Mouse (Mus musculus) forebrain, embryonic 11.5 days (tissue): ENCODE results near the gene Nrxn3. TPM values are rescaled to one million over a fixed set of nuclear protein-coding genes. Genes with fewer than 3 reads are reported as not detected.

Experiments
- ATAC-seq: fragments of 200-750 bp; cut with Nextera tagmentation; replicated peaks from 2 replicates; pipeline ENCODE4 v1.8.0; 2017; ENCODE audit warnings: moderate TSS enrichment; ENCODE audit not compliant: low FRiP score
- DNase-seq: peaks from one replicate; pipeline ENCODE4 v3.0.0-alpha.2; 2017; ENCODE audit warnings: low spot score
- H3K27ac ChIP-seq: fragments of 300-500 bp; sonication (generic); 2 replicates; pipeline ENCODE4 v1.5.1; 2014; ENCODE audit warnings: low read depth, low read length
- H3K27me3 ChIP-seq: fragments of 300-500 bp; sonication (generic); 2 replicates; pipeline ENCODE4 v1.6.1; 2014; ENCODE audit warnings: mild to moderate bottlenecking, low read length, mixed read lengths; ENCODE audit not compliant: control insufficient read depth, insufficient read depth
- H3K36me3 ChIP-seq: fragments of 300-500 bp; sonication (generic); 2 replicates; pipeline ENCODE4 v1.6.1; 2014; ENCODE audit warnings: mild to moderate bottlenecking, low read length, moderate library complexity, mixed read lengths; ENCODE audit not compliant: control insufficient read depth, insufficient read depth
- H3K4me1 ChIP-seq: fragments of 300-500 bp; sonication (generic); replicated peaks from 2 replicates; pipeline ENCODE4 v1.6.1; 2014; ENCODE audit warnings: low read length, mixed read lengths; ENCODE audit not compliant: control insufficient read depth, insufficient read depth
- H3K4me2 ChIP-seq: fragments of 300-500 bp; sonication (generic); 2 replicates; pipeline ENCODE4 v1.6.1; 2014; ENCODE audit warnings: low read depth, mild to moderate bottlenecking, low read length, moderate library complexity, mixed read lengths; ENCODE audit not compliant: severe bottlenecking
- H3K4me3 ChIP-seq: fragments of 300-500 bp; sonication (generic); 2 replicates; pipeline ENCODE4 v1.5.1; 2014; ENCODE audit warnings: low read depth, low read length
- H3K9ac ChIP-seq: fragments of 300-500 bp; sonication (generic); 2 replicates; pipeline ENCODE4 v1.6.1; 2014; ENCODE audit warnings: low read length
- H3K9me3 ChIP-seq: fragments of 300-500 bp; sonication (generic); 2 replicates; pipeline ENCODE4 v1.6.1; 2016; ENCODE audit warnings: low read length, mixed read lengths; ENCODE audit not compliant: control insufficient read depth
- WGBS: fragments of 180-500 bp; shearing (Covaris S2); extraction: QIAGEN DNeasy Blood & Tissue Kit; methylation state at CpG from one replicate; pipeline ENCODE4 v1.1.7; 2014; 5-methylcytosine and 5-hydroxymethylcytosine counted together
- polyA plus RNA-seq: library from polyadenylated mRNA; unstranded; fragments of >200 nt; fragmentation: Nextera tagmentation; extraction: Ambion mirVana; gene quantifications from 2 replicates; pipeline ENCODE4 v1.2.1, GENCODE M21; 2014

Nrxn3 gene
- polyA plus RNA-seq, 1 experiment from 2014 or later = 38.4 TPM

- 48% methylated on average over 7 of the region's 7 CpGs for WGBS
- H3K36me3 ChIP-seq = no peaks in the 10 kb centered on the region
- no peaks in the 10 kb centered on the region for H3K9me3 ChIP-seq
- no peak overlapping the region for H3K4me3 ChIP-seq
- no peak overlapping the region for H3K4me2 ChIP-seq
- no peaks in the 10 kb centered on the region for H3K27me3 ChIP-seq
- ATAC-seq = peak; percentile 66; the same call in 1 of the 2 replicates
- H3K9ac ChIP-seq = no peak overlapping the region
- DNase-seq = peak; percentile 58
- no peaks in the 10 kb centered on the region for H3K4me1 ChIP-seq
- H3K27ac ChIP-seq = no peak overlapping the region
Observed at GRCm38 (mm10) chr12:89513759-89514158, 791.1 kb downstream of the Nrxn3 start.

DNA sequence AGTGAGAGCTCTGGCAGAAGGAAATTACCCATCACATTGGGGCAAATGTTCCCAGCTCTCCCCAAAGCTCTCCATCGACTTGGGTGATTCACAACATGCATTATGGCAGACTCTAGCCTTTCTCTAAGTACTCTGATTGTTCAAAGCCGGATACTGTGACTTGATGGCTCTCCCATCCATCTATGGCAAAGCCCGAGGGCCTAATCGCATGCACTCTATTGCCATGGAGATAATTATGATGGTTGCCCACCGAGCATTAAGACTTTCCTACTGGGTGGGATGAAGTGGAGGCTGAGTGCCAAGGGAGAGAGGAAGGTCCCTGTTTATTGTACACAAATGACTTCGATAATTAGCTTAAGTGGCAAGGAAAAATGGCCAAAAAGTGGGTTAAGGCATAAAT, 793.4 kb downstream of the Nrxn3 start:
- Histone ChIP-seq H3K4me1 (no peaks in the 10 kb centered on the region), H3K4me3 (no peak overlapping the region), H3K36me3 (no peaks in the 10 kb centered on the region), H3K9ac (no peak overlapping the region), H3K9me3 (no peaks in the 10 kb centered on the region), H3K27ac (no peak overlapping the region), H3K27me3 (no peaks in the 10 kb centered on the region), H3K4me2 (no peak overlapping the region)
- DNase-seq (no peak), ATAC-seq (no peak)
- WGBS = 74% methylated on average over 6 of the region's 6 CpGs

DNA sequence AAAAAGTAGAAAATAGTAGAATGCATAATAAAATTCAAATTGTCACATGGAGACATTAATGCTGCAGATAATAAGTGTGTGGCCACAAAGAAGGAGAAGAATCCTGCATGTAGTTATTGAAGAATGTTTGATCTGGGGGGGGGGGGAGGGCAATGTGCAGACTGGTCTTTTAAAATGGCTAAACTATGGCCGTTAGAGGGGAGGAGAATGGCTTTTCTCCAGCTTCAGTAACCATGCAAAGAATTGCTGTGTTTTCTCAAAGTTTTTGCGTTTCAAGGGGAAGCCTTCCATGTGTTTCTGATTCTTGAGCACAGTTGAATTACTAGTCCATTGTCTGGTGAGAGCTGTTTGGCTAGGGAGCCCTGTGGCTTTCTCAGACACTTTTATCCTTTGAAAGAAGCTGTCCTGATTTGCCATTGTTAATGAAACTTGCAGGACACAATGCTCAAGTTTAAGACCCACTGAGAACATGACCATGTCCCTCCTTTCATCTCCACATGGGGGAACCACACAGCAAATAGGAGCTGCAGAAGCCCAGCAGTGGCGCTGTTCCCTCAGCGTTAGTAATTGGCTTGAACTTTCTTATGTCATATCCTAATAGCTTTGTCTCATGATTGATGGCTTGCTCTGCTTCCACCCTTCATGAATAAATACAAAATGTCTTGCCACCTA, 808.1 kb downstream of the Nrxn3 start:
- DNase-seq (peak; percentile 72), ATAC-seq (peak; percentile 95)
- H3K36me3 ChIP-seq = no peaks in the 10 kb centered on the region
- no peak overlapping the region for H3K27ac ChIP-seq
- no peak overlapping the region for H3K4me2 ChIP-seq
- 0% methylated on average over 4 of the region's 4 CpGs for WGBS
- H3K27me3 ChIP-seq = no peaks in the 10 kb centered on the region
- no peaks in the 10 kb centered on the region for H3K4me1 ChIP-seq
- H3K4me3 ChIP-seq = no peak overlapping the region
- H3K9ac ChIP-seq = no peak overlapping the region
- H3K9me3 ChIP-seq = no peaks in the 10 kb centered on the region

- Histone ChIP-seq H3K27ac (no peak overlapping the region), H3K9me3 (no peaks in the 10 kb centered on the region), H3K4me2 (no peak overlapping the region), H3K4me3 (no peak overlapping the region), H3K36me3 (no peaks in the 10 kb centered on the region), H3K27me3 (no peaks in the 10 kb centered on the region), H3K9ac (no peak overlapping the region), H3K4me1 (no peaks in the 10 kb centered on the region)
- ATAC-seq (no peak), DNase-seq (no peak)
- 96% methylated on average over 2 of the region's 2 CpGs for WGBS
Observed at GRCm38 (mm10) chr12:89551291-89551690, 828.6 kb downstream of the Nrxn3 start.

- Histone ChIP-seq H3K27ac (no peak overlapping the region), H3K36me3 (no peaks in the 10 kb centered on the region), H3K9ac (no peak overlapping the region), H3K4me3 (no peak overlapping the region), H3K9me3 (no peaks in the 10 kb centered on the region), H3K4me2 (no peak overlapping the region), H3K4me1 (no peaks in the 10 kb centered on the region), H3K27me3 (no peaks in the 10 kb centered on the region)
- WGBS = 77% methylated on average over 4 of the region's 4 CpGs
- ATAC-seq (no peak), DNase-seq (no peak)
Observed at GRCm38 (mm10) chr12:89553223-89553880, 830.7 kb downstream of the Nrxn3 start.

DNA sequence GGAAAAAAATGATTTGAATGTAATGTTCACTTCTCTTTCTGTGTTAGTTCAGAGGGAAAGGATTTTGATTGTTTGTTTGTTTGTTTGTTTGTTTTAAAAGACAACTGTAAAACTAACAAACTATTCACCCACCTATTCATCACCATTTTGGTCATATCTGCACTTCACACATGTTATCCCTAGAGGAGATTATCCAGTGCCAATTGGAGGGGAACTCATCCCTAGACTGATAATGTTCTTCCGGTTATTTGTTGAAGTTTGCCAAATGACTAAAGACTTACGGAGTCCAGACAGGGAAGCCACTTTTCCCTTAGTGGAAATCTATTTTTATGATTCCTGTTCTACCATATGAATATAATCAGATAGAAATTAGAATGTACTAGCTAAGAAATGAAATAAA, 831.5 kb downstream of the Nrxn3 start:
- Histone ChIP-seq H3K27ac (no peak overlapping the region), H3K9ac (no peak overlapping the region), H3K4me1 (no peaks in the 10 kb centered on the region), H3K36me3 (no peaks in the 10 kb centered on the region), H3K27me3 (no peaks in the 10 kb centered on the region), H3K4me2 (no peak overlapping the region), H3K9me3 (no peaks in the 10 kb centered on the region), H3K4me3 (no peak overlapping the region)
- ATAC-seq (no peak), DNase-seq (no peak)
- 85% methylated on average over 2 of the region's 2 CpGs for WGBS

DNA sequence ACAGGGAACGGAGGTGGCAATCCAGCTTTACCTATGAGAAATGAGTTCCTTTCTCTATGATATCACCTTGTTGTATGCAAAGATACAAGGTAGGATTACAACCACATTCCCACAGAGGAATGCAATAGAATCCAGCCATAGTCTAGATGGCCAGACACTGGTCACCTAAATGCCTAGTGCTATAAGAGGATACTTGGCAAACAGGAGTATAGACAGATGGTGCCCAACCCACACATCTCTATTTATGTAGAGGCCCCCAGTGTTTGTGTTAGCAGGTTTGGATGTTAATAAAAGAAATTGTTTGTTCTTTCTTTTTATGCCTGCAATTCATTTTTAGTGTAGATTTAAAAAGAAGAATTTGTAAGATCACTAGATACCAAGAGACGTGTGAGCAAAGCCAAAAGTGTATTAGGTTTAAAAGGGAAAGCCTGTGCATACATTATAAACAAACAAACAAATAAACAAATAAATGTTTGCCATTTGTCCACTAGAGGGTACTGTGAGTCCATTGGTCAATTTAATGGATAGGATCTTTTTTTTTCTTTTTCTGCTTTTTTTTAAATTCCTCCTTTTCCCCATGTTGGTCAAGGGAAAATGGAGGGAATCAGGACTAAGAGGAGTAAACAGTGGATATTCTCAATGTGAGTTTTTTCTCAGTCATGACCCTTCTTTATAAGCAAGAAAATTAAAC, 832.2 kb downstream of the Nrxn3 start:
- Histone ChIP-seq H3K4me3 (no peak overlapping the region), H3K9ac (no peak overlapping the region), H3K9me3 (no peaks in the 10 kb centered on the region), H3K4me2 (no peak overlapping the region), H3K4me1 (no peaks in the 10 kb centered on the region), H3K36me3 (no peaks in the 10 kb centered on the region), H3K27me3 (no peaks in the 10 kb centered on the region), H3K27ac (no peak overlapping the region)
- WGBS = 78% methylated on average over 2 of the region's 2 CpGs
- ATAC-seq (no peak), DNase-seq (no peak)

DNA sequence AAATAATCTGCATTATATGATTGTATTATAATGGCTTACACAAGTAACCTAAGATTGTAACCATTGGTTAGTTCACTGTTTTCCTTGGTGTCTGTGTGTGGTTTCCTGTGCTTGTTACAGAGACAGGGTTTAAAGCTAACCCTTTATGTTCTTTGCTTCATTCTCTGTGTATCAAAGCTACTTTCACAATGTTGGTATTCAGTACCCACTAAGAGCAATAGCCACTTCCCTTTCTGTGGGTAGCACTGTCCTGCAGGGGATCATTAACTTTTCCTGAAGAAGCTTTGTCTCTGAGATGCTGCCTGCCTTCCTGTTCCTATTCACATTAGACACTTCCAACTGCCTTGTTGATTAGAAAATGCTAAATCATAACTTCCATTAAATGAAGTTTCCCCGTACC, 836.2 kb downstream of the Nrxn3 start:
- WGBS = 76% methylated on average over 1 of the region's 1 CpGs
- ATAC-seq = no peak
- no peaks in the 10 kb centered on the region for H3K4me1 ChIP-seq
- no peaks in the 10 kb centered on the region for H3K27me3 ChIP-seq
- H3K36me3 ChIP-seq = no peaks in the 10 kb centered on the region
- H3K4me3 ChIP-seq = no peak overlapping the region
- no peak overlapping the region for H3K27ac ChIP-seq
- H3K9me3 ChIP-seq = no peaks in the 10 kb centered on the region
- H3K9ac ChIP-seq = no peak overlapping the region
- no peak for DNase-seq
- no peak overlapping the region for H3K4me2 ChIP-seq
